22 mouse cellular contexts compared by ENCODE assay signal in the genomic region with DNA sequence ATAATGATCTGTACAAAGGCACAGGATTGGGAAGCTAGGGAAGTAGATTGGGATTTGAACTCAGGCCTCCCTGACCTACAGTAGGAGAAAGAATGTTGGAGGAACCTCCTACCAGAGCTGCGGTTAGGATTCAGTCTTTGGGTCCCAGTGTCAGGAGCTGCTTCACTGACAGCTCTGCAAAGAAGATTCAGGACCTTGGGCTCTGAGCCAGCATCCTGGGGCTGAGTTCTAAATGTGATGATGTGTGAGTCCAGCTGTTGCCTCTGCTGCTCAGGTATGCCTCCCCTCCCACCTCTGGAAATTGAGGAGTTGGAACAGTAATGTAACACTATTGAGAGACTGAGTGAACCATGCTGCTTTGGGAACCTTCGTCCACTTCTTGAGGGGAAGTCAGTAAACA.
"Had no signal": no experiment of that assay in that cellular context is flagged by ENCODE, and none has a peak within 500 bp of the region (broad histone marks: within the 10 kb centered on the region; RNA-seq: fewer than 3 reads in every experiment).

No protein-coding gene starts in this region.

- H3K4me3 ChIP-seq: gastrocnemius, adult 2 months; heart, embryonic 13.5 days; heart, embryonic 15.5 days; hindbrain, embryonic 13.5 days; hindbrain, embryonic 15.5 days; limb, embryonic 13.5 days; limb, embryonic 15.5 days; liver, embryonic 12.5 days had no signal

- H3K36me3 ChIP-seq: heart, embryonic 13.5 days; heart, embryonic 15.5 days; hindbrain, embryonic 13.5 days; hindbrain, embryonic 15.5 days; limb, embryonic 13.5 days; limb, embryonic 15.5 days; liver, embryonic 12.5 days had no signal

- H3K27ac ChIP-seq: gastrocnemius, adult 2 months; heart, embryonic 13.5 days; heart, embryonic 15.5 days; hindbrain, embryonic 13.5 days; hindbrain, embryonic 15.5 days; hindbrain, postnatal 0 days; limb, embryonic 13.5 days; limb, embryonic 15.5 days; liver, embryonic 12.5 days; liver, embryonic 14.5 days had no signal

- DNase-seq: gastrocnemius, adult 2 months; gastrocnemius, postnatal 10 days; gastrocnemius, postnatal 25 days; heart, adult 18-20 months; heart, postnatal 14 days; heart, postnatal 36 days; kidney, adult 11 months; kidney, adult 8-10 months; kidney, postnatal 14 days; layer of hippocampus, adult 9-11 months; layer of hippocampus, postnatal 36 days; left cerebral cortex, postnatal 4 days; lung, adult 18-20 months had no signal

- H3K4me1 ChIP-seq: heart, embryonic 13.5 days; heart, embryonic 15.5 days; hindbrain, embryonic 15.5 days; limb, embryonic 13.5 days; limb, embryonic 15.5 days; liver, embryonic 12.5 days had no signal

- H3K27me3 ChIP-seq: hindbrain, embryonic 13.5 days; hindbrain, embryonic 15.5 days; limb, embryonic 13.5 days; limb, embryonic 15.5 days; liver, embryonic 12.5 days had no signal
